Mouse (Mus musculus): ENCODE measurements around the gene Ano5.

Ano5 gene

GRCm38 (mm10) chr7:51510671-51511651 lies at the start of gene Ano5:
Ano5 (plus strand) TSS chr7:51511029.
- DNase-seq, result peak; percentile 67 to 74

- no peak for DNase-seq
Observed at GRCm38 (mm10) chr7:51499396-51499795, 11.4 kb upstream of the Ano5 start.

GRCm38 (mm10) chr7:51503940-51504339 lies 6.9 kb upstream of the Ano5 start:
- DNase-seq, result peak; percentile 11 to 39

GRCm38 (mm10) chr7:51510147-51510546 lies 682 bp upstream of the Ano5 start:
- DNase-seq, result no peak

GRCm38 (mm10) chr7:51539344-51539743 lies 28.5 kb downstream of the Ano5 start:
- no peak for DNase-seq

- peak; percentile 34 to 50 for DNase-seq
Observed at GRCm38 (mm10) chr7:51540736-51541135, 29.9 kb downstream of the Ano5 start.

- DNase-seq, result no peak
Observed at GRCm38 (mm10) chr7:51600021-51600420, 89.2 kb downstream of the Ano5 start.

- DNase-seq, result no peak
Observed at GRCm38 (mm10) chr7:51603741-51604140, 92.9 kb downstream of the Ano5 start.

- no peak for DNase-seq
Observed at GRCm38 (mm10) chr7:51614404-51614803, 103.6 kb downstream of the Ano5 start.

- DNase-seq, result no peak
Observed at GRCm38 (mm10) chr7:51617941-51618340, 107.1 kb downstream of the Ano5 start.

- no peak for DNase-seq
Observed at GRCm38 (mm10) chr7:51618412-51618811, 107.6 kb downstream of the Ano5 start.

- no peak for DNase-seq
Observed at GRCm38 (mm10) chr7:51619977-51620376, 109.1 kb downstream of the Ano5 start.

GRCm38 (mm10) chr7:51621694-51622145 lies 110.9 kb downstream of the Ano5 start, which contains the start of gene Slc17a6:
Slc17a6 (plus strand) TSS chr7:51622006.
- DNase-seq, result peak; percentile 62 to 64

GRCm38 (mm10) chr7:51622196-51622595 lies 111.4 kb downstream of the Ano5 start:
- DNase-seq, result no peak

- DNase-seq, result no peak
Observed at GRCm38 (mm10) chr7:51622666-51623065, 111.8 kb downstream of the Ano5 start.

- no peak for DNase-seq
Observed at GRCm38 (mm10) chr7:51624336-51624897, 113.6 kb downstream of the Ano5 start.

- no peak for DNase-seq
Observed at GRCm38 (mm10) chr7:51625161-51625560, 114.3 kb downstream of the Ano5 start.

- no peak for DNase-seq
Observed at GRCm38 (mm10) chr7:51625591-51626255, 114.9 kb downstream of the Ano5 start.

- no peak for DNase-seq
Observed at GRCm38 (mm10) chr7:51626451-51627000, 115.7 kb downstream of the Ano5 start.

- DNase-seq, result no peak
Observed at GRCm38 (mm10) chr7:51627001-51627631, 116.3 kb downstream of the Ano5 start.

GRCm38 (mm10) chr7:51627666-51628065 lies 116.8 kb downstream of the Ano5 start:
- DNase-seq, result no peak

- no peak for DNase-seq
Observed at GRCm38 (mm10) chr7:51628349-51628748, 117.5 kb downstream of the Ano5 start.

Data from kidney, postnatal 25 days (tissue).